Mouse (Mus musculus): ENCODE measurements around the gene Uncx.
"Not testable (repeated sequence)": the region's sequence is repeated elsewhere in the genome, so short reads cannot be mapped to it uniquely, and the experiment has no call there.

The Uncx gene

GRCm38 (mm10) chr5:139561363-139562001, 18.2 kb downstream of the Uncx start:
- DNase-seq (ENCODE audit: low spot score in 2 of 2), result no peak

- no peak for DNase-seq (ENCODE audit: low spot score in 2 of 2)
These were observed 21.4 kb downstream of the Uncx start for GRCm38 (mm10) chr5:139564663-139565062.

- no peak for DNase-seq (ENCODE audit: low spot score in 2 of 2)
These were observed 22.2 kb downstream of the Uncx start for GRCm38 (mm10) chr5:139565462-139565861.

DNA sequence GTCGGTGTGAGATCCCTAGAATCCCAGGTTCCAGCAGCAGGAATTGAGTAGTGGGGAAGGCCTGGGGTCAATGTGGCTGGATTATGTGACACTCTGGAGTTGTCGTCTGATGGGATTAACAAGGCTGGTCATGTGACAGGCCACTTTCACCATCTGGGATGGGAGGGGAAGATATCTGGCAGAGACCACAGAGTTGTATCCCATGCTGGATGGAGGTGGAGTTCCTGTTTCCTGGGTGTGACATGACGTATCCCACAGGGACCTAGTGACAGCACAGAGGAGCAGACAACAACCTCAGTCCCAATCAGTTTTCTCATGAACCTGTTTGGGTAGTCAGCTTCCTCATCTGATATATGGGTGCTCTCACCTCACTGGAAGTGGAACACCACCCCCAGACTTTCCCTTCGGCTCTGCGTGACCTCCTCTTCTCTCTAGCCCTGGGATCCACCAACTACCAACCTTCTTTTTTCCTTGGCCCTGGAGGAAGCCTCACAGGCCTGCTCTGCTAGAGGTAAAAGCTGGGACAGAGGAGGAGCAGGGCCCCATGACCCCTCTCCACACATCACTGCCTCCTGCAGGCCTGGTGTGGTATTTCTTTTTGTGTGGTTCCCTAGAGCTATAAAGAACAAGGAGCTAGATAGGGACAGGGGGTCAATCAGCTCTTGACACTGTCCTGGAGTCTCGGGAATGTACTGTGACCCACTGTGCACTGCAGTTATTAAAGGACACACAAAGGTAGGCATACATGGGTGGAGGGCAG, 23.5 kb downstream of the Uncx start:
- no peak for DNase-seq (ENCODE audit: low spot score in 2 of 2)

- DNase-seq (ENCODE audit: low spot score in 2 of 2), result no peak
These were observed 24.8 kb downstream of the Uncx start for GRCm38 (mm10) chr5:139568079-139568478.

DNA sequence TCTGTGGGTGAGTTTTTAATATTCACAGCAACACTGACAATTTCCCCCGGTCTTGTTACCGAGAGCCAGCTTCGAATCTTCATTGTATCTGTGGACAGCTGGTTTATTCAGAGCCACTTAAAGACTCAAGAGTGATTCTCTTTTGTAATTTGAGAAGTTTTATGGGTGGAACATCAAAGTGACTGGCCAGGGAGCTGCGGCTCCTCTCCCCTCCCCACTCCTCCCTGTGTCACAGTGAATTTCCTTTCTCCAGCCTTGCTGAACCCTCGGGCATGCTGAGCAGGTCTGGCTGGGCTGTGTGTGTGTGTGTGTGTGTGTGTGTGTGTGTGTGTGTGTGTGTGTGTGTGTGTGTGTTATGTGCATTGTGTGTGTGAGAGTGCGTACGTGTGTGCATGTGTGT, 29.2 kb downstream of the Uncx start:
- no peak for DNase-seq (ENCODE audit: low spot score in 2 of 2)

GRCm38 (mm10) chr5:139573606-139574311, 30.5 kb downstream of the Uncx start:
- DNase-seq (ENCODE audit: low spot score in 2 of 2), result no peak

GRCm38 (mm10) chr5:139575054-139575453, 31.8 kb downstream of the Uncx start:
- DNase-seq (ENCODE audit: low spot score in 2 of 2), result no peak

DNA sequence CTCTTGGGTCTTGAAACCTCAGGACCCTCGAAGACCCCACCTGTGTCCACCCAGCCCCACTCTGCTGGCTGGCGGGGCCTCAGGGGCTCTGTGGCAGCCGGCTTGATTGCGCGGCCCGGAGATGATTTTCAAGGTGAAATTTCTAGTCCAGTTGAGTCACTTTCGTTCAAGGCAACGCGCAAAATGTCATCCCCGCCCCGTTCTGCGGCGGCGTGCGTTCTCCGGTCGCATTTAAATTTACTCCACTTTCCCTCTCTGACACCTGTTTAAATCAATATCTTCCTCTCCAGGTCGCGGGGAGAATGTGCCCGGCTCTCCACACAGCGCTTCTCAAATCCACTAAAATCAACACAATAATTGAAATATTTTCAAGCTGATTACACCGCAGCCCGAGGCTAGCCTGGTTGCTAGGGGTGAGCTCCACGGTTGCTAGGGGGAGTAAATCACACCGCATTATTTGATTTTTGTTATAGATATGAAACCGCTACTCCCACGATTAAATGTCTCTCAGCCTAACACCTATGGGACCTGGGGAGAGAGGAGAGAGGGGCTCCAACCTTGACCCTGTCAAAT, 37.0 kb downstream of the Uncx start:
- no peak for DNase-seq (ENCODE audit: low spot score in 2 of 2)

- no peak for DNase-seq (ENCODE audit: low spot score in 2 of 2)
These were observed 38.1 kb downstream of the Uncx start for GRCm38 (mm10) chr5:139581308-139581868.

DNA sequence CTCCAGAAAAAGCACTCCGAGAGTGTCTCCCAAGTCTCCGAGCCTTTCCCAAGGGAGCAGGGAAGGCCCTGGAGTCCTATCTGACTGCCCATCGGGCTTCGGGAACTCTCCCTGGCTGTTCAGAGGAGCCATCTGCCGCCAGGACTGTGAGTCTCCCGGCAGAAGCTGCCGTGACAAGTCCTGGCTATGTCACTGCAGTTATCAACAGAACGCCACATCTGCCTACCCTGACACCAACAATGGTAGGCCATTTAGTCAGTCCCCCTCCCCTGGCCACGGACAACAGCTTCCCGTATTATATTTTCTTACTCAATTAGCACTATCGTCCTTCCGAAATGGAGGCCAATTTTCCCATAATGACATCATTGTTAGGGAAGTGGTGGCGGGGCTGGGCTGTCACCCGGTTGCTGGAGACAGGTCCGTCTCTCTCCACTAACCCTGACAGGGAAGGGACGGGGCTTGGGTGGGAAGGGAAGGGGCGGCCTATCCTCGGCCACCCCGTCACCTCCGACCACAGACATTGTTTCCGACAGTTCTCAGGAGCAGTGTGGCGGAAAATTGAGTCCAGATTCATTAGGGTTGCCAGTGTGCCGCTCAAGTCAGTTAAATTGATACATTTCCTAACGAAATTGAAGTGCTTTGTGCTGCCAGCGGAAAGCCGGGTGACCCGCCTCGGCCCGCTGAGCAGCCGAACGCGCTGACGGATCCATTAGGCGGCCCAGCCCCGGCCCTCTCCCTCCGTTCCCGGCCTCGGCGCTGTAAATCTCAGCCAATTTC, 41.9 kb downstream of the Uncx start:
- no peak for DNase-seq (ENCODE audit: low spot score in 2 of 2)

GRCm38 (mm10) chr5:139585748-139586060, 42.4 kb downstream of the Uncx start:
- no peak for DNase-seq (ENCODE audit: low spot score in 2 of 2)

GRCm38 (mm10) chr5:139587459-139587858, 44.2 kb downstream of the Uncx start:
- DNase-seq (ENCODE audit: low spot score in 2 of 2), result not testable (repeated sequence)

GRCm38 (mm10) chr5:139590682-139591360, 47.5 kb downstream of the Uncx start:
- not testable (repeated sequence) for DNase-seq (ENCODE audit: low spot score in 2 of 2)

DNA sequence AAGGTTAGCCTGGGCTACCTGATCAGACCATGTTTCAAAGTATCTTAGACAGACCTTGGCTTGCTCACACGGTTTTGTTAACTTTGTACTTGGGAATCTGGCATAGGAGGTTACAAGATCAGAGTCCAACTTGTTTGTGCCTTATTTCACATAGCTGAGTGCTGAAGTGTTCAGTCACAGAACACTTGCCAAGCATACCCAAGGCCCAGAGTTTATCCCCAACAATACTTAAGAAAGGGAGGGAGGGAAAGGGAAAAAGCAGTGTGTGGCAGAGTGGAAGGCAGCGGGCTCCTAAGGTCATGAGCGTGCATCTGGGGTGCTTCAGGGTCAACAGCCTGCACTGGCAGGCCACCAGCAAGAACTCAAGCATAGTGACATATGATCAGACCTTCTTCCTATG, 48.7 kb downstream of the Uncx start:
- DNase-seq (ENCODE audit: low spot score in 2 of 2), result no peak

- DNase-seq (ENCODE audit: low spot score in 2 of 2), result no peak
These were observed 49.6 kb downstream of the Uncx start for GRCm38 (mm10) chr5:139592850-139593249.

GRCm38 (mm10) chr5:139593746-139594145, 50.5 kb downstream of the Uncx start:
- DNase-seq (ENCODE audit: low spot score in 2 of 2), result no peak

GRCm38 (mm10) chr5:139595001-139595400, 51.7 kb downstream of the Uncx start:
- no peak for DNase-seq (ENCODE audit: low spot score in 2 of 2)
